Mouse (Mus musculus) large intestine, adult 2 months (tissue): ENCODE results near the gene Acacb. TPM values are rescaled to one million over a fixed set of nuclear protein-coding genes. Genes with fewer than 3 reads are reported as not detected.

Experiments
- DNase-seq: peaks from one replicate; pipeline ENCODE4 v3.0.0-alpha.2; 2012; ENCODE audit warnings: low read depth, low spot score
- WGBS: fragments of 180-500 bp; shearing (Covaris S2); methylation state at CpG from one replicate; pipeline ENCODE4 v1.1.7; 2018; 5-methylcytosine and 5-hydroxymethylcytosine counted together
- polyA plus RNA-seq: library from polyadenylated mRNA; depleted of rRNA; stranded (reverse); fragments of >200 nt; gene quantifications from 2 replicates; pipeline ENCODE4 v1.2.3, GENCODE M21; 2012

Acacb gene
- polyA plus RNA-seq, 1 experiment: 2.8 TPM

GRCm38 (mm10) chr5:114132841-114133240, 13.5 kb upstream of the Acacb start:
- WGBS: 90% methylated on average over 6 of the region's 6 CpGs
- no peak for DNase-seq

DNA sequence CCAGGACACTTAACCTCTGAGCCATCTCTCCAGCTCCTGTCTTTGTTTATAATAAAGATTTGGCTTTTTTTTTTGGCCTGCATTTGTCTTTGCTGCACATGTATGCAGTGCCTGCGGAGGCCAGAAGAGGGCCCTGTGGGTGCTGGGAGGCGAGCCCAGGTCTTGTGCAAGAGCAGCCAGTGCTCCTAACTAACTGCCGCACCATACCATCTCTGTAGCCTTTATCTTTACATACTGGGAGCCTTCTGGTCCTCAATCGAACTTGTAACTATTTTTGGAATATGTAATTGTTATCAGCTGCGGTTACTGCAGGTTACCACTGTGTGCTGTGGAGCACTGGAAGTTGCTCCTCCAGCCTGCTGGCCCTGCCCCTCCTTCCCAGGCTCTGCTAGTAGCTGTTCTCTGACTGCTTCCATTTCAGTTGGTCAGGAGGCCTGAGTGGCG, 12.2 kb upstream of the Acacb start:
- WGBS: 33% methylated on average over 6 of the region's 6 CpGs
- no peak for DNase-seq

DNA sequence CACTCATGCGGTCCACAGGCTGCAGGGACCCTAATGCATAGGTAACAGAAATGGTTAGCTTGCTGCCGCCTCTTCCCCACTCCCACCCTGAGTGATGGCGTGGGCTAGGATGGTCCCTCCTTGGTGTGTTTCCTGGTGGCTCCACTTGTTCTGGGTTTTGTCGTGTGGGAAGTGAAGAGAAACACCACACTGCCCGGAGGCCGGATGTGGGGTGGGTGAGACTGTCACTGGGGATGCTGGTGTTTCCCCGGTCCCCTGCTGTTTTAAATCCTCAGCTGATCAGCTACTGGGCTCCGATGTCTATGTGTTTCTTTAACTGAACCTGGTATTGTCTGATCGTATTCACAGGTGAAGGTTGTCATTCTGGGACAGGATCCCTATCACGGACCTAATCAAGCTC, 10.8 kb upstream of the Acacb start:
- no peak for DNase-seq
- WGBS: 92% methylated on average over 10 of the region's 10 CpGs

GRCm38 (mm10) chr5:114137481-114138276, 8.7 kb upstream of the Acacb start:
- peak; percentile 50 for DNase-seq
- WGBS: 31% methylated on average over 15 of the region's 15 CpGs

GRCm38 (mm10) chr5:114138277-114139164, 7.8 kb upstream of the Acacb start:
- WGBS: 15% methylated on average over 21 of the region's 21 CpGs
- DNase-seq: peak; percentile 63

- 8% methylated on average over 9 of the region's 9 CpGs for WGBS
- peak; percentile 98 for DNase-seq
Measured at GRCm38 (mm10) chr5:114139175-114139574, 7.2 kb upstream of the Acacb start.

- DNase-seq: no peak
Measured at GRCm38 (mm10) chr5:114147043-114147972, 973 bp downstream of the Acacb start.

DNA sequence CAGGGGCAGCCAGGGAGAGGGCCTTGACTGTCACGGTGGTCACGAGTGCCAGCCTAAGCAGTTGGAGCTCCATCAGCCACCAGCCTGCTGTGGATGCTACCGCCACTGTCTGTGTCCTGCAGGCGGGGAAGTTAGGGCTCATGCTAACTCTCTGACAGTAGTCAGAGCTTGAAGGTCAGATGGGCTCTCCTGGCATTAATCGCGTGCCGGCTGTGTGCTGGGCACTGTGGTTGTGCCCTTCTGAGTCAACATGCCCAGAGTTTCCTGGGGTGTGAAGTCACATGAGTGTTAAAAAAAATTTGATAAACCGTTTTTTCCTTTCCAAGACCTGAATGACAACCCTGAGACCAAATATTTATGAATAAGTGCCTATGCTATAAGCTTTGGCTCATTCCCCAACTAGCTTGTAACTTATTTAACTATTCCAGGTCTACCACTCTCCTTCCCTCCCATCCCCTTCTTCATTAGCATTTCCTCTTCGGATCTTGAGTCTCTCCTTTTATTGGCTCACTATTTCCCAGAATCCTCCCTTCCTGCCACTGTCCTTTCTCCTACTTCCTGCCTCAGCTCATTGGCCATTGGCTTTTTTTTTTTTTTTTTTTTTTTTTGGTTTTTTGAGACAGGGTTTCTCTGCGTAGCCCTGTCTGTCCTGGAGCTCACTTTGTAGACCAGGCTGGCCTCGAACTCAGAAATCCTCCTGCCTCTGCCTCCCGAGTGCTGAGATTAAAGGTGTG, 6.2 kb downstream of the Acacb start:
- no peak for DNase-seq
- WGBS: 71% methylated on average over 12 of the region's 12 CpGs

More at GRCm38 (mm10) chr5:114147043-114147972, 973 bp downstream of the Acacb start:
- WGBS: 71% methylated on average over 14 of the region's 14 CpGs

DNA sequence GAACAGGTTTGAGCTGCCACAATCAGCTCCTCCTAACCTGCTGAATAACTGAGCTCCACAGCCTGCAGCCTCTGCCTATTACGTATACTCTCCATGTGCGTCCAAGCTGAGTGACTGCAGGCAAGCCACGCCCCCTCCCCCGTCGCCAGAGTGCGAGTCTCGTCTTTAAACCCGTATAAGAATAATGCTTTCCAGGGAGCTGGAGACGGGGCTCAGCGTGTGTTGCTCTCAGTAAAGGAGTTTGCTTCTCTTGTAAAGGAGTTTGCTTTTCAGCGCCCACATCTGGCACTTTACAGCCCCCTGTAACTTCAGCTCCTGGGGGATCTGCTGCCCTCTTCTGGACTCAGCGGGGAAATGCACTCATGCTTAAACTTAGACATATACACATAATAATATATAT, 7.2 kb downstream of the Acacb start:
- no peak for DNase-seq
- 17% methylated on average over 12 of the region's 12 CpGs for WGBS

DNA sequence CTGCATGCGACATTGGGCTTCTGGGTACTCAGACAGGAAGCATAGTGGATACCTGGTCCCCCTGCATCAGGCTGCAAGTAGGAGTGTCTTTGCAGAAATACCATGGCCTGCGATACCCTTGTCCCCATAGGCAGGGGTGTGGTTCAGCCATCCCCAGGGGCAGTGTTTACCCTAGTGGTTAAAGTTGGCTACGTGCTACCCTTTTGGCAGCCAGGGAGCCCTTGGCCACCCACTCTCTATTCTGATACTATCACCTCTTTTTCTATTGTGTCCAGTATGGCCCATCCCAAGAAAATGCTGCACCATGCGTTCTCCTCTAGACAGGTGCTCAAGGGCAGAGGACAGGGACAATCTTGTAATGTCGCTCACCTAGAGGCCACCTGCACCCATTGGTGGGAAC, 8.4 kb downstream of the Acacb start:
- 59% methylated on average over 5 of the region's 5 CpGs for WGBS
- no peak for DNase-seq

- no peak for DNase-seq
- WGBS: 35% methylated on average over 9 of the region's 9 CpGs
Measured at GRCm38 (mm10) chr5:114155168-114155933, 9.0 kb downstream of the Acacb start.

- no peak for DNase-seq
- 70% methylated on average over 7 of the region's 7 CpGs for WGBS
Measured at GRCm38 (mm10) chr5:114157236-114157635, 10.9 kb downstream of the Acacb start.

GRCm38 (mm10) chr5:114161424-114161823, 15.1 kb downstream of the Acacb start:
- DNase-seq: no peak
- WGBS: 71% methylated on average over 6 of the region's 6 CpGs

DNA sequence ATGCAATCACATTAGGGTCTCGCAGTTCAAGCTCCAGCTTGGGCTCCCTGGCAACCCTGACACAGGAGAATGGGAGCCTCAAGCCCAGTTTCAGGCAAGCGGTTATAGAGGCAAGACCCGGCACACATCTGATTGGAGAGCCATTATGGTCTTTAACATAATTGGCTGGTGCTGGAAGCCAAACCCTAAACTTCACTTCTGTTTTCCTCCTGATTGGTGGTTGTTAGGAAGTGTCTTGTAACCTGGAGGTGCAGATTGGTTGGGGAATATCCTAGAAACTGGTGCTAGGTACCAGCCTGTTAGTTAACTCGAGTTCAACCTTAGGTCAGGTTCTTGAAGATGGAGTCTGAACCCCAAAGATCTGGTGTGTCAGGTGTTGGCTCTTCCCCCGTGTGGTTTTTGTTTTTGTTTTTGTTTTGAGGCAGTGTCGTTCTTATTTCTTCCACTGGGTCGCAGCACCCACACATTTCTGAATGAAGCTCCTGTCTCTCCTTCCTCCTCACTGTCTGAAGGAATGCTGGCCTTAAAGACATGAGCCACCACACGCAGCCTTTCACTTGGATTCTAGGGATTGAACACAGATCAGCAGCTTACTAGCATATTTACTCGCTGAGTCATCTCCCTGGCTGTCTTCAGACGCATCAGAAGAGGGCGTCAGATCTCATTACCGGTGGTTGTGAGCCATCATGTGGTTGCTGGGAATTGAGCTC, 15.9 kb downstream of the Acacb start:
- 46% methylated on average over 12 of the region's 12 CpGs for WGBS
- DNase-seq: no peak

DNA sequence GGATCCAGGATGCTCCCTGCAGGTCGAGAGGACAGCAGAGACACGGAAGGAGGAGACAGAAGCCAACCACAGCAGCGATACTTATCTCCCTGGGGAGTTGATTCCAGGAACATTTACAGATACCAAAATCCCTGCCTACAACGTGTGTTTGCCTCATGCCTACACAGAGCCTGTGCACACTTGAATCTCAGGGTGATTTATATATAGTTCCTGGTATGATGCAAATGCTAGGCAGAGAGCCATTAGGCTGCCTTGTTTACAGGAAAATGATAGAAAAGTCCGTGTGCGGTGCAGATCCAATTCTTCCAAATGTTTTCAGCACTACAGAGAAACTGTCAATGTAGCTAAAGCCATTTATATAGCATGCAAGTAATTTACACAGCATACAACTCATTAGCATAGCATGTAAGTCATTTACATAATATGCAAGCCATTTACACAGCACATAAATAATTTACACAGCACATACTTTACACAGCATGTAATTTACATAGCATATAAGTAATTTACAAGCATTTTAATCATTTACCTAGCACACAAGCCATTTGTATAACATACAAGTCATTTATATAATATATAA, 16.9 kb downstream of the Acacb start:
- 41% methylated on average over 6 of the region's 6 CpGs for WGBS
- no peak for DNase-seq

GRCm38 (mm10) chr5:114170345-114170744, 24.0 kb downstream of the Acacb start:
- 79% methylated on average over 7 of the region's 7 CpGs for WGBS
- DNase-seq: no peak

DNA sequence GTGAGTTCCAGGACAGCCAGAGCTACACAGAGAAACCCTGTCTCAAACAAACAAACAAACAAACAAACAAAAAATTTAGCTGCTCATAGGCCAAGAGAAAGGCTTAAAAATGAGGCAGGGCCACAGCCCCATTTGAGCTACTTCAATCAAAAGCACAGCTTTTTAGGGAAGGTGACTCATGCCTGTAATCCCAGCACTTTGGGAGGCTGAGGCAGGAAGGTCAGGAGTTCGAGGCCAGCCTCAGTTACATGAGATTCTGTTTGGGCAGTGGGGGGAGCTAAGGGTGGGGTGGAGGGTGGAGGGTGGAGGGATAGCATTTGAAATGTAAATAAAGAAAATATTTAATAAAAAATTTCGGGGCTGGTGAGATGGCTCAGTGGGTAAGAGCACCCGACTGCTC, 26.6 kb downstream of the Acacb start:
- DNase-seq: no peak
- WGBS: 84% methylated on average over 3 of the region's 3 CpGs
